Mouse (Mus musculus) kidney, adult 8-10 months (tissue): ENCODE measurements around the gene Dusp3.

Experiments used
- DNase-seq, 2 experiments: peaks; one replicate each; pipeline ENCODE4 v3.0.0; 2022

The Dusp3 gene

GRCm38 (mm10) chr11:101986913-101987312, at the start of gene Dusp3:
Gene Dusp3 (minus strand): TSS chr11:101987013.
- no peak for DNase-seq

DNA sequence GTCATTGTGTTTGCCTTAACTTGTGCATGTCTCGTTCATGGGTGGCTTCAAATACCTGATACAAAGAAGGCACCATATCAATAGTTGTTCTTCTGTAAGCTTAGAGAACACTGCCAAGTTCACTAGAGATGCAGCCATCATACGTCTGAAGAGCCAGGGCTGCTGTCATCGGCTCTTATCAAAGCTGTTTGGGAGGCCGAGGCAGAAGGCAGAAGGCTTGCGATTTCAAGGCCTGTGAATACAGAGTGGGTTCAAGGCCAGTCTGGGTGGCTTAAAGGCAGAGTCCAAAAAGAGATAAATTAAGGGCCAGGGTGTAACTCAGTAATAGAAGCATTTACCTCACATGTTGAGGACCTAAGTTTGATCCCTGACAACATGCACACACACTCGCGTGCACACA, 49.5 kb upstream of the Dusp3 start:
- DNase-seq = no peak

DNA sequence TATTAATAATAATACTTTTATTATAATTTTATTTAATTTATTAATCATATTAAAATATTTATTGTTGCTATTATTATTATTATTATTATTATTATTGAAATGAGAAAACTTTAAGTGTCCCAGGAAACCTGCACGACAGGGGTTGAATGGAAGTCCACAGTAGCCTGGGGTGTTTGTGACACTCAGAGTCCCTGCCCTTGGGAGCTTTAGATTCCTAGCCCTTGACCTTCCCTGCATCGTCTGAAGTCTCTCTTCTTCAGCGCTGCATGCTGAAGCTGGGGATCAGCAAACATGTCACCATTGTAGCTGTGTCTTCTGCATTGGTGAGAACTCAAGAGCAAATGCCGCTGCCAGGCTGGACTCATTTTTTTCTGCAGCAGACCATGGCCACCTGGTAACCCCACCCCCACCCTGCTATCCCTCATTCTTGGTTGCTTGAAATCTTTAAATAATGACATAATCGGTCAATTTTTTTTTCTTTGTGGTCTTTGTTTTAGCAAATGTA, 48.7 kb upstream of the Dusp3 start:
- DNase-seq = no peak

GRCm38 (mm10) chr11:102034887-102035286, 48.1 kb upstream of the Dusp3 start:
- DNase-seq = no peak

- no peak for DNase-seq
Measured at GRCm38 (mm10) chr11:102033055-102033591, 46.3 kb upstream of the Dusp3 start.

DNA sequence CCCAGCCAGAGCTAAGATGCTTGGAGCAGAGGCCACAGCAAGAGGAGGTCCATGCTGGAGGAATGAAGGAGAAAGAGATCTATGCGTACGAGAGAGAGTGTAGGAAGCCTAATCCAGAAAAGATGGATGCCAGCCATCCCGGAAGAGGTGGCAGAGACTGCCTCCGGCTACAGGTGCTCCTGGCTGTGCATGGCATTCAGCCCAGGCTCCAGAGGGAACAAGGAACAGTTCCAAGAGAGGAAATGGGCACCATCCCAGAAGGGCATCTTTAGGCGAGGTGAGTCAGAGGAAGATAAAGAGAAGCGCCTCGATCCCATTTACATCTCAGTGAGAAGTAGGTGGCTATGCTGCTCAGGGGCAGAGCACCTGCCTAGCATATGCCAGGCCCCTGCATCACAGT, 44.3 kb upstream of the Dusp3 start:
- DNase-seq = no peak

DNA sequence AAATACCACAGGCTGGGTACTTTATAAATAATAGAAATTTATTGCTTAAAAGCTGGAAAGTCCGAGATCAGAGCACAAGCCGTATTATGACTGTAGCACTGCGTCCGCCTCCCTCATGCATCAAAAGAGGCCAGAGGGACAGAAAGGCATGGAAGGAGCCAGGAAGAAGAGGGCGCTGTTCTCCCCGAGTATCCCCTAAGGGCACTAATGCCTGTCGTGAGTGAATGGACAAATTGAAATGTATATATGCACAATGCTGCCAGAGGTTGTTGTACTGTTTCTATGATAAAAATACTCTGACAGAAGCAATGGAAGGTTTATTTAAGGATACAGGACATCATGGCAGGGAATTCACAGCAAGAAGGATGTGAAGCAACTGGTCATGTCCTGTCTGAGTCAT, 43.2 kb upstream of the Dusp3 start:
- DNase-seq = no peak

- no peak for DNase-seq
Measured at GRCm38 (mm10) chr11:102029304-102029703, 42.5 kb upstream of the Dusp3 start.

- no peak for DNase-seq
Measured at GRCm38 (mm10) chr11:102028087-102028816, 41.4 kb upstream of the Dusp3 start, which contains the start of gene Mpp3. Gene Mpp3 (minus strand): TSS chr11:102028461.

DNA sequence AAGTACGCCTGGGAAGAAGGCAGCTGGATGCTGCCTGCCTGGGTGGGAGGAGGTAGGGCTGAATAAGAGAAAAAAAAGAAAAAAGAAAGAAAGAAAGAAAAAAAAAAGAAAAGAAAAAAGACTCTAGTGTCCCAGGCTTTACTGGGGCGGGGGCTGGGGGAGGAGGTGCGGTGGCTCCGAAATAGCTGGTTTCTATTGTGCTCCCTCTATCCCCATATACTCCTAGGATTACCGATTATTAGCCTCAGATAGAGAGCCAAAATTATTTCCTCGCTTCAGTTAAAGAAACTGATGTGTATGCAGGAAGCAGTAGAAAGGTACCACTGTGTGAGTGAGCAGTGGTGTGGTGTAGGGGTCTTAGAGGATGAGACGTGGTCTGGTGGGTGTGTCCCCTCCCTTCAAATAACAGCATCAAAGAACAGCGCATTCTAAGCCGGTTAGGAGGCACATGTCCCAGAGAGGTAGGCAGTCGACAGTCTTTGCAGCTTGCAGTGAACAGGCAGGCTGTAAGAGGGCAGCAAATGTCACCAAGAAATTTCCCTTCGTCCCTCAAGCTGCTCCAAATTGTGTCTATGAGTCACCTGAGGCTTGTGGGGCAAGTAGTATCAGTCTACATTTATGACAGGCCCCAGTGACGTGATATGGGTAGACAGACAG, 40.7 kb upstream of the Dusp3 start:
- no peak for DNase-seq

DNA sequence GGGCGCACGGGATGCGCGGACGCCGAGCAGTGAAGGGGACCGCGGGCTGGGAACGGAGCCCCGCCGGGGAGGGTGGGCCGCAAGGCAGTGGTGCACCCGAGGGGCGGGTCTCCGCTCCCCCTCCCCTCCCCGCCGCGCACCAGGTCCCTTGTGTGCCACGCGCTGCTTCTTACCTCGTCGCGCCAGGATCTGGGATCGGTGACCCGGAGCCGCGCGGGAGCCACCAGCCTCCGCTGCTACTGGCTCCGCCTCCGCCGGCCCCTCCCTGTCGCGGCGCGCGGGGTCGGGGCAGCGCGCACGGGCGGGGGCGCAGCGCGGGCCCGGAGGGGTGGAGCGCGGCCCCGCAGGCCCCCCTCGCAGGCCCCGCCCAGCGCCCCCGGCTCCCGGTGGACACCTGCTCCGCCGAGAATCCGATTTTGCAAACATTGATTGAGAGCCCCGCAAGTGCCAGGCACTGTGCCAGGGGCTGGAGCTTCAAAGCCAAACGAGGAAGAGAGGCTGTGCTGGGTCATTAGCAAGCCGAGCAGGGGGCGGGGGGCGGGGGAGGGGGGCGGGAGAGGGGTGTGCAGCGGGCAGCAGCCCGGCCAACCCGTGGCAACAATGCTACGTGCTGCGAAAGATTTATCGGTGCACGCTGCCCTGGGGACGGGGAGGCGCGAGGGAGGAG, 40.0 kb upstream of the Dusp3 start:
- DNase-seq = peak; percentile 50 to 64

DNA sequence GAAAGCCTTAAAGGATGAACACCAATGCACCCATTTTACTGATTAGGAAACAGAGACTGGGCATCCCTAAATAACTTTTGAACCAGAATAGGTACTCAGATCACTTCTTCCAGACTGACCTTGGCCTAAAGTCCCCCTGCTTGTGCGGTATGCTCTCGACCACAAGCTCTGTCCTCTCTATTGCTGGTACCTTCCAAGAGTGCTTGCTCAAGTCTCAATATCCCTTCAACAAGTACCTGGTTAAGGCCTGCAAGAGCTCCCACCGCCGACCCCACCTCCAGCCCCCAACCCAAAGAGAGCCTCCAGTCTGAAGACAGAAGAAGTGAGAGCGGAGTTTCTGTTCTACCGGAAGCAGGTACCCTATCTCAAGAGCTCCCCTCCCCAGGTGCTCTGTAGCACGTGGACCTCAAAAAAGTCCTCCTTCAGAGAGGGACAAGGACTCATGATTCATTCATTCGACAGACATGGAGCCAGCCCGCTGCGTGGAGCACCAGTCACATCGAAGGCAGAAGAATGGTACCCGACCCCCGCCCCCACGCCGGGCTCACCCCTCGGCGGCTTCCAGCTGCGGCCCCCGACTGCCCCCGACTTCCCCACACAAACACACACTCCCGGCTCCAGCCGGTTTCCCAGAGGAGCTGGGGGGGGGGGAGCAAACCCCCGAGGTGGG, 39.3 kb upstream of the Dusp3 start:
- DNase-seq = no peak

- DNase-seq = no peak
Measured at GRCm38 (mm10) chr11:102025354-102025753, 38.5 kb upstream of the Dusp3 start.

- DNase-seq = no peak
Measured at GRCm38 (mm10) chr11:102024875-102025274, 38.1 kb upstream of the Dusp3 start.

GRCm38 (mm10) chr11:102024084-102024758, 37.4 kb upstream of the Dusp3 start:
- no peak for DNase-seq

DNA sequence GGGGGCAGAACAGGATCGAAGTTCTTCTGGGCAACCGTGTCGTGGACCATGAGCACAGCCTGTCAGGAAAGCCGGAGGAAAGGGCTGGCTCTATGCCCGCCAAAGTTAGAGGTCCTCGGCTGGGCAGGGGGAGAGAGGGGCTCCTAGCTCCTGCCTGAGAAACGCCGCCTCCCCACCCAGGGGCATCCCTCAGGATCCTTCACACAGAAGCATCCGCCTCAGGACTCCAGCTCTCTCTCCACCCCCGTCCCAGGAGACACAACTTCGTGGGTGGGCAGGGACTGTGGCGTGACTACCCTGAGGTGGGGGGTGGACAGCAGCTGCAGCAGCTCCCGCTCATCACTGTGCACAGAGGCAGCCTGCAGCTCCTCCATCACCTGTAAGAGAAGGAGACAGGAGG, 36.6 kb upstream of the Dusp3 start:
- DNase-seq = no peak

DNA sequence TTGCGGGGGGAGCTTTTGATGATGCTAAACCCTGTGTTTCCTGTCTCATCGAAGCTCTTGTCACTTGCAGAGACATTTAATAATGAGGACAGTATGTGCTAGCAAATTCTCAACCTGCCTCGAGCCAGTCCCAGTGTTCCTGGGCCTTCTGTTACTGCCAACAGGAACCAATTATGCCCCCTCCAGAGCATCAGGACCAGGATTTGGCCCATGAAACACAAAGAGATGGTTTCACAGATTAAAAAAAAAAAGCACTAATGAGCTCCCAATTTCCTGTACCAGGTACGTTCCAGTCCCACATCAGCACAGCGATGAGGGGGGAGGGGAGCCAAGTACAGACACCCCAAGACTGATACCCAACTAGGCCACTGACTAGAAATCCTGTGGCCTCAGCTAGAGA, 34.4 kb upstream of the Dusp3 start:
- DNase-seq = no peak

DNA sequence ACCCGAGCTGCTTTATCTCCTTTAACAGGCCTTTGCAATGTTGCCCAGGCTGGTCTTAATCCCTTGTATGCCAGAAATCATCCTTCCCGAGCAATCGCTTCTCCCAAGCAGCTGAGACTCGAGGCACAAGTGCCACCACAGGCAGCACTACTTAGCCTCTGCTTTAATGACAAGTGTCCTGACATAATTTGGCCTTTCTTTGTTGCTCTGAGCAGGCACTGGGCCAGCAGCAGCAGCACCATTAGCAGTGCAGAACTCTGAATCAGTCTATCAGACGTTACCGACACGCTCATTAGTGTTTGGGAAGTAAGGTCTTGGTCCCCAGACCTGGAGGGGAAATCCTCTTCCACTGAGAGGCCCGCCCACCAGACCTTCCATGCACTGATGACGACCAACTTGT, 32.9 kb upstream of the Dusp3 start:
- no peak for DNase-seq

DNA sequence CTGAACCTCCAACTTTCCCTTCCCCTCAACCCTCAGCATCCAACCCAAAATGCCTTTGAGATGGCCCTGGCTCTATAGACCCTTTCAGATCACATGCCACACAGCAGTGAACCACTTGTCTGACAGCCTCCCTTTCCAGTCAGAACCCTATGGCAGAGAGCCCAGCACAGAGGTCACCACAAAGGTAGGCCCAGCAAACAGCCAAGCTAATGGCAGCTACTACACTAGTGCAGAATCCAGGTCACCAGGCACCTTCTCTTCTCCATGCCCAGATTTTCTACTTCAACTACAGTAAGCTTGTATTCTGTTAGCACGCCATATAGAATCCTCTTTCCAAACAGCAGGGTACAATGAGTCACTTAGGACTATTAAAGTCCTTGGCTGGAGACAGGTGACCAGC, 29.3 kb upstream of the Dusp3 start:
- peak in 1 of 2 experiments; percentile 21 for DNase-seq

DNA sequence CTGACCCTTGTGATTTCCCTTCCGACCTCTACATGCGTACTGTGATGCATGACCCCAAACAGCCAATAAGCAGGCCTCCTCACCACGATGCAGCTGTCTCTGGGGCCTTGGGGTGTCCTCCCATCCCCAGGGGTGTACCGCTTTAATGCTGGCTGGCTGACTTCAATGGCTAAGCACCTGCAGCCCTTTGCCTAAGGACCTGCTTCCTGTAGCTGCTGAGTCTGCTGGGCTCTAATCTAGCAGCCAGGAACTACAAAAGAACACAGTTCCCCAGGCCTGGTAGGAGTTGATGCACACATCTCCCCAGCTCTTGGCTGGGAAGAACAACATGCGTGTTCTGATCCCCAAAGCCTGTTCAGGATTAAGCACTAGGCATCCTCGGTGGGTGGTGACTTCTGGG, 28.7 kb upstream of the Dusp3 start:
- DNase-seq = no peak

DNA sequence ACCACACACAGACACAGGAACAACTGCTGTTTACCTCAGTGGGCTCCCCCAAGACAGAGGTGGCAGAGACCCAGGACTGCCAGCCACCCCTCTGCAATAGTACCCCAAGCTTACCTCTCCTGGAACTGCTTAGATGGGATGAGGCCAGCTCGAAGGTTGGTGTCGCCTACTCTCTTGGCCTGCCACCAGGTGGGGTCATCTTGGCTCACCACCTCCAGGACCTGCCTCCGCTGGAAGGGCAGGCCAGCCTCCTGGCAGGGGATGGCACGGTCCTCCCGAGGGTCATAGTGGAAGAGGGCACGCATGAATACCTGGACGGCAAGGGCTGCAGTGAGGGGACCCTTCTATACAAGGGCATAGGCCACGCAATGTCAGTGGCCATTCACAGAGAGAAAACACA, 26.4 kb upstream of the Dusp3 start:
- no peak for DNase-seq

- DNase-seq = no peak
Measured at GRCm38 (mm10) chr11:102011510-102011909, 24.7 kb upstream of the Dusp3 start.
